Mouse (Mus musculus) midbrain, embryonic 14.5 days (tissue): Measurements from ENCODE around the gene Sult2b1. TPM values are rescaled to one million over a fixed set of nuclear protein-coding genes. Genes with fewer than 3 reads are reported as not detected.

ENCODE experiments used
- ATAC-seq: fragments of 200-750 bp; cut with Nextera tagmentation; 2 replicates; pipeline ENCODE4 v1.8.0; 2017; ENCODE audit warnings: moderate number of reproducible peaks, moderate library complexity; ENCODE audit not compliant: low FRiP score, low TSS enrichment
- DNase-seq: peaks from one replicate; pipeline ENCODE4 v3.0.0-alpha.2; 2015
- H3K27ac ChIP-seq: fragments of 300-500 bp; sonication (generic); replicated peaks from 2 replicates; pipeline ENCODE4 v1.5.1; 2014; ENCODE audit warnings: mild to moderate bottlenecking, low read depth, low read length, moderate library complexity
- H3K27me3 ChIP-seq: fragments of 300-500 bp; sonication (generic); 2 replicates; pipeline ENCODE4 v1.6.1; 2014; ENCODE audit warnings: low read length, control low read depth, mixed read lengths; ENCODE audit not compliant: control insufficient read depth, insufficient read depth
- H3K36me3 ChIP-seq: fragments of 300-500 bp; sonication (generic); 2 replicates; pipeline ENCODE4 v1.6.1; 2014; ENCODE audit warnings: low read length, control low read depth; ENCODE audit not compliant: control insufficient read depth, insufficient read depth
- H3K4me1 ChIP-seq: fragments of 300-500 bp; sonication (generic); 2 replicates; pipeline ENCODE4 v1.6.1; 2014; ENCODE audit warnings: mild to moderate bottlenecking, antibody characterized with exemption, low read length, control low read depth; ENCODE audit not compliant: control insufficient read depth, insufficient read depth
- H3K4me2 ChIP-seq: fragments of 300-500 bp; sonication (generic); 2 replicates; pipeline ENCODE4 v1.6.1; 2014; ENCODE audit warnings: mild to moderate bottlenecking, low read length, moderate library complexity
- H3K4me3 ChIP-seq: fragments of 300-500 bp; sonication (generic); replicated peaks from 2 replicates; pipeline ENCODE4 v1.5.1; 2014; ENCODE audit warnings: low read depth, low read length
- H3K9ac ChIP-seq: fragments of 300-500 bp; sonication (generic); replicated peaks from 2 replicates; pipeline ENCODE4 v1.6.1; 2014; ENCODE audit warnings: mild to moderate bottlenecking, low read length, moderate library complexity
- H3K9me3 ChIP-seq: fragments of 300-500 bp; sonication (generic); 2 replicates; pipeline ENCODE4 v1.6.1; 2016; ENCODE audit warnings: low read length, control low read depth, mixed read lengths; ENCODE audit not compliant: control insufficient read depth
- WGBS: fragments of 180-500 bp; shearing (Covaris S2); extraction: QIAGEN DNeasy Blood & Tissue Kit; methylation state at CpG from one replicate; pipeline ENCODE4 v1.1.7; 2014; 5-methylcytosine and 5-hydroxymethylcytosine counted together
- polyA plus RNA-seq: library from polyadenylated mRNA; unstranded; fragments of >200 nt; fragmentation: Nextera tagmentation; extraction: Ambion mirVana; gene quantifications from 2 replicates; pipeline ENCODE4 v1.2.1, GENCODE M21; 2014

Sult2b1 gene
- polyA plus RNA-seq, 1 experiment from 2014 or later = 5.2 TPM

DNA sequence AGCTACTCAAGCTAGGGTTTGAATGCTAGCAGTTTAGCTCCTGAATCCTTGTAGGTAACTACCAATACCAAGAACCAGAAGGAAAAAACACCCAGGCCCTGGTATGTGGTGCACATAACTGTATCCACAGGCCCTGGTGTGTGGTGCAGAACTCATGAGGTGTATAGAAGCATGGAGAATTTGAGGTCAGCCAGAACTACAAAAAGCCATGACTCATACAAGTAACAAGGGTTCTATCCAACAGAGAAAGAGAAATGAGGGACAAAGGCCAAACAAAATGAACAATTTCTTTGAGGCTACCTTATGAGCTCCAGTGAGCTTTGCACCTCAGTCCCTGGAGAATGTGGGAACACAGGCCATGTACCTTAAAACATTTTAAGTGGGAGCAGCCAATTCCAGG, 36.4 kb upstream of the Sult2b1 start:
- H3K27ac ChIP-seq = no peak overlapping the region
- ATAC-seq = no peak
- peaks cover 27% of the 10 kb centered on the region for H3K36me3 ChIP-seq
- no peak overlapping the region for H3K9ac ChIP-seq
- no peaks in the 10 kb centered on the region for H3K9me3 ChIP-seq
- peaks cover 7% of the 10 kb centered on the region; the same call in 1 of the 2 replicates for H3K27me3 ChIP-seq
- no peak overlapping the region for H3K4me3 ChIP-seq
- H3K4me2 ChIP-seq = no peak overlapping the region
- peaks cover 3% of the 10 kb centered on the region for H3K4me1 ChIP-seq
- DNase-seq = no peak

- H3K4me2 ChIP-seq = no peak overlapping the region
Observed at GRCm38 (mm10) chr7:45819843-45820242, 35.4 kb upstream of the Sult2b1 start.

GRCm38 (mm10) chr7:45815984-45816351, 31.5 kb upstream of the Sult2b1 start:
- no peak for DNase-seq
- H3K27me3 ChIP-seq = peaks cover 7% of the 10 kb centered on the region; the same call in 1 of the 2 replicates
- 44% methylated on average over 2 of the region's 2 CpGs for WGBS
- peak overlapping the region; percentile 64; the same call in 1 of the 2 replicates for H3K4me2 ChIP-seq
- H3K9me3 ChIP-seq = no peaks in the 10 kb centered on the region
- peaks cover 19% of the 10 kb centered on the region for H3K36me3 ChIP-seq
- peaks cover 24% of the 10 kb centered on the region for H3K4me1 ChIP-seq
- H3K4me3 ChIP-seq = no peak overlapping the region
- H3K27ac ChIP-seq = peak overlapping the region; percentile 74
- no peak for ATAC-seq
- H3K9ac ChIP-seq = peak overlapping the region; percentile 37

More at GRCm38 (mm10) chr7:45819843-45820242, 35.4 kb upstream of the Sult2b1 start:
- Histone ChIP-seq H3K9me3 (no peaks in the 10 kb centered on the region), H3K36me3 (peaks cover 16% of the 10 kb centered on the region), H3K9ac (no peak overlapping the region), H3K27me3 (peaks cover 7% of the 10 kb centered on the region; the same call in 1 of the 2 replicates), H3K27ac (no peak overlapping the region), H3K4me1 (peaks cover 13% of the 10 kb centered on the region), H3K4me3 (no peak overlapping the region)
- 10% methylated on average over 25 of the region's 25 CpGs for WGBS
- DNase-seq = no peak
- no peak for ATAC-seq

- WGBS = 17% methylated on average over 10 of the region's 10 CpGs
- H3K9ac ChIP-seq = peak overlapping the region; percentile 37
- no peaks in the 10 kb centered on the region for H3K9me3 ChIP-seq
- peaks cover 7% of the 10 kb centered on the region; the same call in 1 of the 2 replicates for H3K27me3 ChIP-seq
- no peak for ATAC-seq
- peaks cover 25% of the 10 kb centered on the region for H3K36me3 ChIP-seq
- H3K4me2 ChIP-seq = peak overlapping the region; percentile 64
- peaks cover 24% of the 10 kb centered on the region for H3K4me1 ChIP-seq
- H3K4me3 ChIP-seq = peak overlapping the region; percentile 92; the same call in 1 of the 2 replicates
- DNase-seq = peak; percentile 31
- H3K27ac ChIP-seq = peak overlapping the region; percentile 74
Observed at GRCm38 (mm10) chr7:45815323-45815983, 31.0 kb upstream of the Sult2b1 start.

DNA sequence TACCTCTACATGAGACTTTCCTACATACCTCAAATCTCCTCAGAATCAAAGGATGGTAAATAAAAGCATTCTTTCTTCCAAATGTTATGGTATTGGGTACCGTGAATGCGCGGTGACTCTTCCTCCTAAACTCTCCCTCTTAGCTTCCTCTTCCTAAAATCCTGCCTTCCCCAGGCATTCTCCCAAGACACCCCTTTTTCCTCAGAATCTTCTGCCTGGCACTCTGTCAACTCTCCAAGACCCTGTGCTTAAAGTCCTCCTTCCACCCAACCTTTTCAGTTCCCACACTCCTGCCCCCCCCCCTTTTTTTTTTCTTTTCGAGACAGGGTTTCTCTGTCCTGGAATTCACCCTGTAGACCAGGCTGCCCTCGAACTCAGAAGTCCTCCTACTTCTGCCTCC, 30.4 kb upstream of the Sult2b1 start:
- Histone ChIP-seq H3K36me3 (peaks cover 31% of the 10 kb centered on the region), H3K27me3 (peaks cover 1% of the 10 kb centered on the region; the same call in 1 of the 2 replicates), H3K27ac (peak overlapping the region; percentile 74), H3K9me3 (no peaks in the 10 kb centered on the region), H3K4me2 (peak overlapping the region; percentile 64), H3K9ac (peak overlapping the region; percentile 23; the same call in 1 of the 2 replicates), H3K4me3 (peak overlapping the region; percentile 92), H3K4me1 (peaks cover 24% of the 10 kb centered on the region)
- ATAC-seq = no peak
- peak; percentile 35 for DNase-seq
- under 1% methylated on average over 5 of the region's 5 CpGs for WGBS

GRCm38 (mm10) chr7:45813787-45814779, 29.6 kb upstream of the Sult2b1 start, which contains the start of gene Cyth2:
Gene Cyth2 (minus strand): TSS chr7:45814581.
- peak; percentile 100 for DNase-seq
- Histone ChIP-seq H3K27ac (peak within 1 kb of the TSS; percentile 100), H3K4me2 (peak within 1 kb of the TSS; percentile 95), H3K9ac (peak within 1 kb of the TSS; percentile 99), H3K4me3 (peak within 1 kb of the TSS; percentile 92), H3K36me3 (peaks cover 38% of the 10 kb centered on the region), H3K4me1 (peaks cover 24% of the 10 kb centered on the region), H3K27me3 (no peaks in the 10 kb centered on the region; the same call in 1 of the 2 replicates), H3K9me3 (no peaks in the 10 kb centered on the region)
- WGBS = under 1% methylated on average over 80 of the region's 92 CpGs
- peak; percentile 98 for ATAC-seq

- H3K27ac ChIP-seq = peak overlapping the region; percentile 100
- 85% methylated on average over 8 of the region's 8 CpGs for WGBS
- H3K36me3 ChIP-seq = peaks cover 50% of the 10 kb centered on the region
Observed at GRCm38 (mm10) chr7:45812921-45813320, 28.5 kb upstream of the Sult2b1 start.

DNA sequence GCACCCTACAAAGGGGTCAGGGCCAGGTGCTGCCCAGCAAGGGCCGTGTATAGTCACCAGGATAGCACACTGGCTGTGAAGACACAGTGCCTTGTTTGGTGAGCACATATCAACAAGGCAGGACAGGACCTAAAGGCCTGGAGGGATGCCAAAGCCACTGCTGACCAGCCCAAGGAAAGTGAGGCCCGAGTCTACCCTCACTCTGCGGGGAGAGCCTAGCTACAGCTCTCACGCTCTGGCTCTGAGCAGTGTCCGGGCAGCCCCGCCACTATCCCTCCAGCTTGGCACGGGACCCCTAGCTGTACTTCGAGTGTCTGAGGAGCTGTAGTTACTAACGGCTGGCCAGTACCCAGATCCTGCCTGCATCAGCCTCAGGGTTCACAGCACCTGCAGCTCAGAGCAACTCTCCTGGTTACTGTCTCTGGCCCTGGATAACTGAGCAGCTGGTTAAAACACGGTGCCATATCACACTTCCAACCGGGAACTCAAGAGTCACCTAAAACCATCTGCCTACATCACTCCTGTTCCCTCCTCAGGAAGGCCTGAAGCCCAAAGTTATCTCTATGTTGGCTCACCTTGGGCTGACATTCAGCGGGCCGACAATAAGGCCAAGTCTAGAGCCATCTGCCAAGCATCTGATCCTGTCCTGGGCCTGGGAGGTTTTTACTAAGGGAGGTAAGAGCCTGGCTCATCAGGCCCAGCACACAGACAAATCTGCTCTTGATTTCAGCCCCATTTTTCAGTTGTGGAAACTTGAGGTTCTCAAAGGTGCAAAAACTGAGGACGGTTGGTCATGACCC, 25.0 kb upstream of the Sult2b1 start:
- Histone ChIP-seq H3K36me3 (peaks cover 78% of the 10 kb centered on the region), H3K4me3 (no peak overlapping the region), H3K4me2 (no peak overlapping the region), H3K9ac (no peak overlapping the region), H3K4me1 (peaks cover 10% of the 10 kb centered on the region), H3K27me3 (no peaks in the 10 kb centered on the region), H3K27ac (no peak overlapping the region), H3K9me3 (no peaks in the 10 kb centered on the region)
- WGBS = 87% methylated on average over 14 of the region's 14 CpGs
- no peak for ATAC-seq
- DNase-seq = no peak

More at GRCm38 (mm10) chr7:45812921-45813320, 28.5 kb upstream of the Sult2b1 start:
- peak overlapping the region; percentile 99 for H3K9ac ChIP-seq
- H3K27me3 ChIP-seq = no peaks in the 10 kb centered on the region
- H3K4me2 ChIP-seq = peak overlapping the region; percentile 95
- ATAC-seq = no peak
- H3K4me3 ChIP-seq = peak overlapping the region; percentile 92
- peaks cover 24% of the 10 kb centered on the region for H3K4me1 ChIP-seq
- no peaks in the 10 kb centered on the region for H3K9me3 ChIP-seq
- DNase-seq = no peak
